Mouse (Mus musculus) limb, embryonic 12.5 days (tissue): Measurements from ENCODE around the gene Cdk8. TPM values are rescaled to one million over a fixed set of nuclear protein-coding genes. Genes with fewer than 3 reads are reported as not detected.
"Not testable (repeated sequence)": the region's sequence is repeated elsewhere in the genome, so short reads cannot be mapped to it uniquely, and the experiment has no call there.

Experiments used
- ATAC-seq: fragments of 200-750 bp; cut with Nextera tagmentation; 2 replicates; pipeline ENCODE4 v1.8.0; 2017; ENCODE audit warnings: low read depth, moderate TSS enrichment; ENCODE audit not compliant: insufficient number of reproducible peaks, insufficient read depth, low FRiP score, low TSS enrichment
- H3K27ac ChIP-seq: fragments of 300-500 bp; sonication (generic); 2 replicates; pipeline ENCODE4 v1.5.1; 2016; ENCODE audit warnings: mild to moderate bottlenecking, moderate library complexity
- H3K27me3 ChIP-seq: fragments of 300-500 bp; sonication (generic); 2 replicates; pipeline ENCODE4 v1.6.1; 2016; ENCODE audit warnings: mild to moderate bottlenecking, moderate library complexity
- H3K36me3 ChIP-seq: fragments of 300-500 bp; sonication (generic); 2 replicates; pipeline ENCODE4 v1.6.1; 2016; ENCODE audit warnings: mild to moderate bottlenecking, moderate library complexity
- H3K4me1 ChIP-seq: fragments of 300-500 bp; sonication (generic); replicated peaks from 2 replicates; pipeline ENCODE4 v1.6.1; 2016
- H3K4me2 ChIP-seq: fragments of 300-500 bp; sonication (generic); 2 replicates; pipeline ENCODE4 v1.6.1; 2016; ENCODE audit warnings: mild to moderate bottlenecking, moderate library complexity
- H3K4me3 ChIP-seq: fragments of 300-500 bp; sonication (generic); replicated peaks from 2 replicates; pipeline ENCODE4 v1.5.1; 2016; ENCODE audit warnings: mild to moderate bottlenecking
- H3K9ac ChIP-seq: fragments of 300-500 bp; sonication (generic); replicated peaks from 2 replicates; pipeline ENCODE4 v1.6.1; 2016; ENCODE audit warnings: mild to moderate bottlenecking, moderate library complexity
- H3K9me3 ChIP-seq: fragments of 300-500 bp; sonication (generic); 2 replicates; pipeline ENCODE4 v1.6.1; 2016; ENCODE audit warnings: mild to moderate bottlenecking, moderate library complexity
- WGBS: fragments of 180-500 bp; shearing (Covaris S2); methylation state at CpG from one replicate; pipeline ENCODE4 v1.1.7; 2016; 5-methylcytosine and 5-hydroxymethylcytosine counted together
- polyA plus RNA-seq: library from polyadenylated mRNA; unstranded; fragments of >200 nt; fragmentation: Nextera tagmentation; extraction: Ambion mirVana; gene quantifications from 2 replicates; pipeline ENCODE4 v1.2.1, GENCODE M21; 2016

Gene Cdk8
- polyA plus RNA-seq, result 30.1 and 31.3 TPM in 2 replicates

DNA sequence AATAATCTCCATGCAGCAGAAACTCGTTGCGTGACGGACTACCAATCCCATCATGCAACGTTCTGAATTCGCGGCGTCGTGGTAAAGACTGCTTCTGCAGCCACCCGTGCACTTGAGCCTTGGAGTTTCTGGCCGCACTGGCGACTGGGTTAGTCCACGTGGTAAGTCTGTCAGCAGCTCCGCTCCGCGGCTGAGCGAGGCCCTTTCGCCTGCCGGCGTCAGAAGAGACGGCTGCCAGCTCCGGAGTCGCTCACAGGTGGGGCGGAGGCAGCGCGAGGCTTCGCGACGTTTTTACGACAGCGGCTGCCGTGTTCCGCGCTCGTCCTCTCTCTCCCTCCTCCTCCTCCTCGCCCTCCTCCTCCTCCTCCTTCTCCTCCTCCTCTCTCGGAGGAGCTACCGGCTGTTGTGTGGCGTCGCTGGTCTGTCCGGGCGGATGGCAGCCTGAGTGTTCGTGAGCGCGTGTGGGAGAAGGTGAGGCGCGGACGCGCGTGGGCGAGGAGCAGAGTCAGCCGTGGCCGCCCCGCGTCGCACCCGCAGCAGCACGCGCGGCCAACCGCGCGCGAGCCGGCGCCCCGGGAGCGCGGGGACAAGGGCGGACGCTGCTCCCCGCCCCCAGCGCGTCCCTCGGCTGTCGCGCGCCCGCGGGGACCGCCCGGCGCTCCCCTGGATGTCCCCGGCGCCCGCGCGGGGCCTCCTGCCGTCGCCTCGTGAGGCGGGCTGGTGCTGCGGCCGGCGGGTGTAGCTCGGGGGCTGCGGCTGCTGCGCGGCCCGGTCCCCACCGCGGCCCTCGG lies at the start of gene Cdk8:
TSS of gene Cdk8 (plus strand) at position 367 of the 791 bp plus-strand sequence.
- peak within 1 kb of the TSS; percentile 98 for H3K27ac ChIP-seq
- under 1% methylated on average over 91 of the region's 102 CpGs for WGBS

DNA sequence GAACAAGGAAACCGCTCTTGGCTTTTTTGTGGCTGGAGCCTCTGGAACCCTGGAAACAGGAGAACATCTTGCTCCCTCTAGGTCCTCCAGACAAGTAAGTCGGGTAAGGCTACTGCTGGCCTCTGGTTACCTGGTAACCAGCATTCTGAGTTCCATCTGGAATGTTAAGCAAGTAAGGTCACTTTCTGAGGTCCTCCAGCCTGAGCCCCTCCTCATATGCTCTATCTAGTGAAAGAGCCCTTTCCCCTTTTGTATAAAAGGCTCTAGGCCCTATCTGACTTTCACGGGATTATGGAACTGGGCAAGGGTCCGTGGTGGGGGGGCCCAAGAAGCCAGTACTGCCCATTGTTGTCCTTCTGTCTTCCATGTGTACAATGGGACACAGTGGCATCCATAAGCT lies 45.8 kb upstream of the Cdk8 start, which contains the start of gene 1700001J03Rik:
TSS of gene 1700001J03Rik (minus strand) at position 101 of the 400 bp plus-strand sequence.
- ATAC-seq, H3K9me3 ChIP-seq, H3K4me1 ChIP-seq, H3K4me3 ChIP-seq, H3K9ac ChIP-seq, H3K27me3 ChIP-seq, H3K36me3 ChIP-seq, H3K4me2 ChIP-seq, H3K27ac ChIP-seq: not testable (repeated sequence)
- WGBS, result 79% methylated on average over 4 of the region's 4 CpGs

More for the DNA sequence above, at the start of gene Cdk8:
- H3K4me3 ChIP-seq, result peak within 1 kb of the TSS; percentile 88
- peaks cover 21% of the 10 kb centered on the region for H3K4me1 ChIP-seq
- H3K27me3 ChIP-seq, result no peaks in the 10 kb centered on the region
- H3K36me3 ChIP-seq, result peaks cover 5% of the 10 kb centered on the region; the same call in 1 of the 2 replicates
- H3K9ac ChIP-seq, result peak within 1 kb of the TSS; percentile 94
- ATAC-seq, result peak; percentile 89
- H3K9me3 ChIP-seq, result no peaks in the 10 kb centered on the region
- peak within 1 kb of the TSS; percentile 78 for H3K4me2 ChIP-seq

DNA sequence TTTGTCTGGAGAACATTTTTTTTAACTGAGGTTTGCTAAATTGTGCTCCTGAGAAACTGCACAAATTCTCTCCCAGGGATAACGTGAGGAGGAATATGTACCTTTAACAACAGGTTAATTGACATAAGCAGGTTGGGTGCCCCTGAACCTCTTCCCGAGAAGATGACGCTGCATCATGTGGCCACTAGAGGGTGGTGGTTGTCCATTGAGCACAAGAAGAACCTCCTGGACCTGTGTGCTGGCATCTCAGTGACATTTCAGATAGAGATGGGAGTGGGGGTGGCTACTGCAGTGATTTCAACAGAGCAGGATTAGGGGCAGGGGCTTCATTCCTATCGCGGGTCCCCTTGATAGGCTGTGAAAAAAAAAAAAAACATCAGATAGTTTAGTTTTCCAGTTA lies 43.6 kb upstream of the Cdk8 start:
- WGBS, result 30% methylated on average over 5 of the region's 5 CpGs
- not testable (repeated sequence) for H3K27me3 ChIP-seq

DNA sequence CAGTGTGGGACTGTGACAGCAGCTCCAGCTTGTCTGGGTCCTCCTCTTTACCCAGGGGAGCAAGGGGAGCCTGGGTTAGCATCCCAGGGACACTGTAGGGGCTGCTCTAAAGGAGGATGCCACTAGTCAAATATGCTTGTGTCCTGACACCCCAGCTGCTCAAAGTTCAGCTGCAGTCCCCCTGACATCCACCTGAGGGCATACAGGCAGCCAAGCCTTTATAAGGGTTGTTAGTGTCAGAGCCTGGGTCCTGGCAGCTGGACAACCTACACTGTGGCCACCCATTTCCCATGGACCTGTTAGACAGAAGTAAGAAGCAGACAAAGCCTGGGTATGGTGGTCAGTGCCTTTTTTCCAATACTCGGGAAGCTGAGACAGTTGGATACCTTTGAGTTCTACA lies 42.9 kb upstream of the Cdk8 start:
- Histone ChIP-seq H3K9me3 (no peaks in the 10 kb centered on the region; the same call in 1 of the 2 replicates), H3K4me1 (no peaks in the 10 kb centered on the region), H3K4me2 (no peak overlapping the region), H3K4me3 (no peak overlapping the region), H3K9ac (no peak overlapping the region), H3K36me3 (no peaks in the 10 kb centered on the region), H3K27ac (no peak overlapping the region), H3K27me3 (no peaks in the 10 kb centered on the region)
- no peak for ATAC-seq
- 80% methylated on average over 1 of the region's 1 CpGs for WGBS

More for the DNA sequence above, 43.6 kb upstream of the Cdk8 start:
- H3K9me3 ChIP-seq, H3K9ac ChIP-seq, ATAC-seq, H3K27ac ChIP-seq, H3K4me2 ChIP-seq, H3K4me1 ChIP-seq, H3K4me3 ChIP-seq, H3K36me3 ChIP-seq: not testable (repeated sequence)

DNA sequence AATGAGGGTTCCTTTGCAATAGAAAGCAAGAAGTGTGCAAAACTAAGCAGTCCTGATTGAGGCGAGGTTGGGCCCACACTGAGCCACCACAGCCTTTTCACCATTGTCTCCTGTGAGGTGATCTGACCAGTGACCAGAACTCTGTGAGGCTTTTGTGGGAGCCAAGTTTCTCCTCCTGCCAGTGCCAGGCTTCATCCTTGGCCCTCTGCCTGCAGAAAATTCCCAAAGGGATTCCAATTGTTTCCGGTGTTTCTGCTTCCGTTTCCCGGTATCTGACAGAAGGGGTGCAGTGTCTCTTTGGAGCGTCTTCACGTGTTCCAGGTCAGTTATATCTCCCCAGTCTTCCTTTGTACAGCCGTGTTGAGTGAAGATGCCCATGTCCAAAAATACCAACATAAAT lies 42.3 kb upstream of the Cdk8 start:
- WGBS, result 94% methylated on average over 7 of the region's 7 CpGs
- no peak overlapping the region for H3K27ac ChIP-seq

DNA sequence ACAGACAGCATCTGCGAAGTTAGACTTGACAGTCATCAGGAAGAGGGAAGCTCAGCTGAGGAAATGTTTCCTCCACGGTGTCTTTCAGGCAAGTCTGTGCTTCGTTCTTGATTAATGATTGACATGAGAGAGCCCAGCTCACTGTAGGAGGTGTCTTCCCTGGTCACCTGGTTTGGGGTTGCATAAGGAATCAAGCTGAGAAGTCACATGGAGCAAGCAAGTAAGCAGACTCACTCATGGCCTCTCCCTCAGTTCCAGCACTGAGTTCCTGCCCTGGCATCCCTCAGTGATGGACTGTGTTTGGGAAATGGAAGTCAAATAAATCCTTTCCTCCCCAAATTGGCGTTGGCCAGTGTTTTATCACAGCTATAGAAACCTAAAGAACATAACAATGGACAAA lies 40.9 kb upstream of the Cdk8 start:
- Histone ChIP-seq H3K9ac (no peak overlapping the region), H3K9me3 (no peaks in the 10 kb centered on the region), H3K4me1 (no peaks in the 10 kb centered on the region), H3K27me3 (no peaks in the 10 kb centered on the region), H3K4me3 (no peak overlapping the region), H3K27ac (no peak overlapping the region), H3K36me3 (no peaks in the 10 kb centered on the region), H3K4me2 (no peak overlapping the region)
- no peak for ATAC-seq
- 70% methylated on average over 4 of the region's 4 CpGs for WGBS

More for the DNA sequence above, 42.3 kb upstream of the Cdk8 start:
- Histone ChIP-seq H3K4me3 (no peak overlapping the region), H3K36me3 (no peaks in the 10 kb centered on the region), H3K9me3 (no peaks in the 10 kb centered on the region), H3K4me1 (no peaks in the 10 kb centered on the region), H3K4me2 (no peak overlapping the region), H3K27me3 (no peaks in the 10 kb centered on the region), H3K9ac (no peak overlapping the region)
- no peak for ATAC-seq

DNA sequence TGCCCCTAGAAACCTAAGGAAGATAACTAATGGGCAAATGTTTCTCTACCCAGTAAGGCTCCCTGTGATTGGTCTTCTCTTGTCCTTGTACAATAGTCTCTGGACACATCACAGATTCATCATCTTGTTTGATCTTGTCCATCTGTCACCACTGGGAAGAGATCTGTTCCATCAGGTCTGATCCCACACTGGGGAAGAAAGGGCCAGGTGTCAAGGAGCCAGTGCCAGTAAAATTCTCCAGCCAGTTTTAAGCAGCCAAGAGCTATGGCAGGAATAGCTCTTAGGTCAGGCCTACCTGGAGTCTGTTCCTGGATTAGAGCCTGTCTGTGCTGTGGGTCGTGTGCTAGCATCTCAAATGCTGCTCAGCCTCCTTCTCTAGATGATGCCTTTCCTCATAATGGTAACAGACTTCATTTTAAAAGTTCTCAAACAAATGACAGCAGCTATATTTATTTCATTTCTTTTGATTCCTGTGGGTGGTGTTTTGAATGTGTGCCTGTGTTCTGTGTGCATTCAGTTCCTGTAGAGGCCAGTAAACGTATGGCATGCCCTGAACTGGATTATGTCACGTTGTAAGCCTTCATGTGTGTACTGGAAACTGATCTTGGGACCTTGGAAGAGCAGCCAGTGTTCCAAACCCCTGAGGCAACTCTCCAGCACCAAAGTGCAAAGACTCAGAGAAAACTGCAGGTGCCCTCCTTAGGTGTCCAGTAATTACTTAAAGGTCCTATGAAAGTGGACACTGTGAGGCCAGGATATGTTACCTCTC lies 40.3 kb upstream of the Cdk8 start:
- Histone ChIP-seq H3K4me1 (no peaks in the 10 kb centered on the region), H3K9ac (no peak overlapping the region), H3K36me3 (no peaks in the 10 kb centered on the region), H3K4me2 (no peak overlapping the region), H3K4me3 (no peak overlapping the region), H3K27ac (no peak overlapping the region), H3K9me3 (no peaks in the 10 kb centered on the region), H3K27me3 (no peaks in the 10 kb centered on the region)
- no peak for ATAC-seq
- WGBS, result 68% methylated on average over 3 of the region's 3 CpGs

DNA sequence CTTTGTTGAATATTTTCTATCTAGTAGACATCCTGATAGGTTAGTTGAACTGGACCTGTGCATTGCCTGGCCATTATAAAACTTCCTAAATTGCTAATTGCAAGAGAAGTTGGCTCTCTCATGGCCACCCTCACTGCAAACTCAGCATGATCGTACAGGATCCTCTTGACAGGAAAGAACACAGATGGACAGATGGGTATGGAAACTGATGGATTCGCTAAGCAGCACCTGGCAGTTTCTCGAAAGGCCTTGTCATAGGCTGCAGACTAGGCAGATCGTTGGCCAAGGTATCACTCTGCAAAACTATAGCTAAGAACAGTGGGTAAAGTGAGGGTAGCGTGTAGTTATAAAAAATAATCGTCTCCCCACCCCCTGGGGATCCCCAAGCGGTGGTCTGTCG lies 37.7 kb upstream of the Cdk8 start:
- WGBS, result 82% methylated on average over 8 of the region's 8 CpGs
- no peaks in the 10 kb centered on the region for H3K4me1 ChIP-seq
- H3K36me3 ChIP-seq, result no peaks in the 10 kb centered on the region
- ATAC-seq, result no peak
- H3K9ac ChIP-seq, result no peak overlapping the region
- no peaks in the 10 kb centered on the region for H3K9me3 ChIP-seq
- no peak overlapping the region for H3K4me3 ChIP-seq
- H3K27me3 ChIP-seq, result no peaks in the 10 kb centered on the region
- no peak overlapping the region for H3K4me2 ChIP-seq
- H3K27ac ChIP-seq, result no peak overlapping the region

DNA sequence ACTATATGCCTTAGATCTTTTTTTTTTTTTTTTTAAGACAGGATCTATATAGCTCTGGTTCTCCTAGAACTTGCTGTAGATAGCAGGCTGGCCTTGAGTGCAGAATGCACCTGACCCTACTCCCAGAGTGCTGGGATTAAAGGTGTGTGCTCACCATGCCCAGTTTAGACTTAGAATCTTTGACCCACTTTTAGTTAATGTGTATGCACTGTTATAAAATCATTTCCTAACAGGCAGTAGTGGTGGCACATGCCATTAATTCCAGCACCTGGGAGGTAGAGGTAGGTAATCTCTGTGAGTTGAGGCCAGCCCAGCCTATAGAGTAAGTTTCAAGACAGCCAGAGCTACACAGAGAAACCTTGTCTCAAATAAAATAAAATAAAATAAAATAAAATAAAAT lies 32.0 kb upstream of the Cdk8 start:
- H3K4me3 ChIP-seq, result no peak overlapping the region
- ATAC-seq, result no peak
- H3K36me3 ChIP-seq, result peaks cover 24% of the 10 kb centered on the region
- H3K9me3 ChIP-seq, result 0 out of 2 replicates have a peak, but pooled peaks cover 8% of the 10 kb centered on the region
- H3K27me3 ChIP-seq, result no peaks in the 10 kb centered on the region
- no peaks in the 10 kb centered on the region for H3K4me1 ChIP-seq
- no peak overlapping the region for H3K27ac ChIP-seq
- no peak overlapping the region for H3K9ac ChIP-seq
- no peak overlapping the region for H3K4me2 ChIP-seq

DNA sequence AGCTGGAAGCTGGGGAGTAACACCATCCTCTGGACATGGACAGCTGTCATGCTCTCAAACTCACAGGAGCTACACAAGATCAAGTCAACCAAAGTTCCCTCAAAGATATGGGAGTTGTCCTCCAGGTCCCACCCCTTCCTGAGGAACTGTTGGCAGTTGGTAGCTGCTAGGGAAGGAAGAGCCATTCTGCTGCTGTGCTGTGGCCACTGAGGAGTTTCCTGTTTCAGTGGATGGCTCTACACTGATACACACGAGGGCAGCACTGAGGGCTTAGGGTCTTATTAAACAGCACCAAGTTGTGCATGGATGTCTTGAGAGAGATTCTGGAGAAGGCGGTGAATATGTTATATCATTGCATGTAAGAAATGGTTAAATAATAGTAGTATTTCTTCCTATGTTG lies 31.5 kb upstream of the Cdk8 start:
- no peak overlapping the region for H3K27ac ChIP-seq
- 66% methylated on average over 2 of the region's 2 CpGs for WGBS
- H3K36me3 ChIP-seq, result peaks cover 29% of the 10 kb centered on the region
- H3K4me3 ChIP-seq, result no peak overlapping the region
- ATAC-seq, result no peak
- H3K4me1 ChIP-seq, result no peaks in the 10 kb centered on the region
- 0 out of 2 replicates have a peak, but pooled peaks cover 8% of the 10 kb centered on the region for H3K9me3 ChIP-seq
- H3K27me3 ChIP-seq, result no peaks in the 10 kb centered on the region
- no peak overlapping the region for H3K4me2 ChIP-seq
- no peak overlapping the region for H3K9ac ChIP-seq

DNA sequence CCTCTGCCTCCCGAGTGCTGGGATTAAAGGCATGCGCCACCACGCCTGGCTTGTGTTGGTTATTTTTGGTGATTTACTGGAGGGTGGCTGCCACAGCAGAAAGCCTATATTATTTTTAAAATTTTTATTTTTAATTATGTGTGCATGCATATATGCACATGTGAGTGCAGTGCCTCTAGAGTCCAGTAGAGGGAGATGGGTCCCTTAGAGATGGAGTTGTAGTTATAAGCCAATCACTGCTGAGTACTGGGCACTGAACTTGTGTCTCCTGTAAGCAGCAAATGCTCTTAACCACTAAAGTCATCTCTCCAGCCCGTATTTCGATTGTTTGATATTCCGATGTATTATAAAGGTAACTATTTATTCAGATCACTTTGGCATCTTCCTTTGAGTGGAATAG lies 30.4 kb upstream of the Cdk8 start:
- H3K4me1 ChIP-seq, result no peaks in the 10 kb centered on the region
- 94% methylated on average over 6 of the region's 6 CpGs for WGBS
- no peak overlapping the region for H3K4me3 ChIP-seq
- H3K36me3 ChIP-seq, result peaks cover 39% of the 10 kb centered on the region
- ATAC-seq, result no peak
- H3K9me3 ChIP-seq, result 0 out of 2 replicates have a peak, but pooled peaks cover 8% of the 10 kb centered on the region
- no peak overlapping the region for H3K27ac ChIP-seq
- no peaks in the 10 kb centered on the region for H3K27me3 ChIP-seq
- no peak overlapping the region for H3K4me2 ChIP-seq
- H3K9ac ChIP-seq, result no peak overlapping the region
